Mouse (Mus musculus) C2C12 (cell line): ENCODE data around the gene Ap1s3.

Source experiments
- CEBPB ChIP-seq: IDR thresholded peaks from one replicate; pipeline ENCODE4 v1.6.1; 2011; ENCODE audit warnings: low read depth, mild to moderate bottlenecking, control low read depth, moderate library complexity
- CTCF ChIP-seq: IDR thresholded peaks from one replicate; pipeline ENCODE4 v1.5.1; 2011; ENCODE audit not compliant: control insufficient read depth, insufficient read depth, insufficient read length
- MYOG ChIP-seq: IDR thresholded peaks from one replicate; pipeline ENCODE4 v1.6.1; 2011; ENCODE audit not compliant: control insufficient read depth, insufficient read length; ENCODE audit errors: extremely low read depth
- USF1 ChIP-seq: IDR thresholded peaks from one replicate; pipeline ENCODE4 v1.6.1; 2011; ENCODE audit warnings: low read depth, mild to moderate bottlenecking, control low read depth, moderate library complexity

GRCm38 (mm10) chr1:79710216-79710615 is 38.4 kb upstream of the Ap1s3 start:
- TF ChIP-seq CTCF, result no peak
- no peak for TF ChIP-seq USF1
- no peak for TF ChIP-seq MYOG
- no peak for TF ChIP-seq CEBPB
